Mouse (Mus musculus) CH12.LX (cell line): ENCODE measurements around the gene Laptm4a. TPM values are rescaled to one million over a fixed set of nuclear protein-coding genes. Genes with fewer than 3 reads are reported as not detected.

Source experiments
- DNase-seq: peaks from one replicate; pipeline ENCODE4 v3.0.0-alpha.2; 2013; ENCODE audit errors: extremely low read depth
- H3K27ac ChIP-seq: 2 replicates; pipeline ENCODE4 v1.5.1; 2012; ENCODE audit warnings: low read depth, mild to moderate bottlenecking, control low read depth, moderate library complexity; ENCODE audit not compliant: insufficient read depth
- H3K27me3 ChIP-seq: replicated peaks from 2 replicates; pipeline ENCODE3; 2012; ENCODE audit warnings: inconsistent platforms
- H3K36me3 ChIP-seq, 2 experiments: replicated peaks in 1 of 2; 2 replicates each; pipeline versions ENCODE3 to v1.6.1; 2012; ENCODE audit warnings: inconsistent platforms in 1 of 2, low read length in 1 of 2, mild to moderate bottlenecking in 1 of 2, mixed read lengths in 1 of 2, moderate library complexity in 1 of 2; ENCODE audit not compliant: control insufficient read depth in 1 of 2, insufficient read depth in 1 of 2
- H3K4me1 ChIP-seq, 2 experiments: 2 replicates each; pipeline ENCODE4 v1.6.1; 2012; ENCODE audit warnings: inconsistent platforms in 1 of 2, moderate library complexity in 1 of 2; ENCODE audit not compliant: insufficient read depth in 2 of 2, control insufficient read depth in 1 of 2
- H3K4me2 ChIP-seq: 2 replicates; pipeline ENCODE4 v1.6.1; 2012; ENCODE audit warnings: low read depth, mild to moderate bottlenecking, control low read depth; ENCODE audit not compliant: poor library complexity, insufficient read depth, severe bottlenecking
- H3K4me3 ChIP-seq, 3 experiments: fragments of 150-350 bp in 1 of 3; sonication (generic) in 1 of 3; replicated peaks in 1 of 3; 2 replicates each; pipeline versions ENCODE3 to v1.5.1; 2011 to 2012; ENCODE audit warnings: low read depth in 2 of 3, low read length in 2 of 3, mild to moderate bottlenecking in 2 of 3, moderate library complexity in 2 of 3, control low read depth in 1 of 3, improper control_type of control experiment in 1 of 3, inconsistent platforms in 1 of 3, mixed read lengths in 1 of 3; ENCODE audit not compliant: poor library complexity in 1 of 3
- H3K79me2 ChIP-seq: replicated peaks from 2 replicates; pipeline ENCODE4 v1.6.1; 2012; ENCODE audit warnings: mild to moderate bottlenecking, moderate library complexity; ENCODE audit not compliant: control insufficient read depth, poor library complexity, insufficient read depth, severe bottlenecking; ENCODE audit errors: extremely low read depth
- H3K9ac ChIP-seq: 2 replicates; pipeline ENCODE4 v1.6.1; 2012; ENCODE audit warnings: low read depth, mild to moderate bottlenecking, control low read depth, moderate library complexity; ENCODE audit not compliant: insufficient read depth
- H3K9me3 ChIP-seq: replicated peaks from 2 replicates; pipeline ENCODE3; 2012; ENCODE audit warnings: low read length, inconsistent platforms, mixed read lengths
- BHLHE40 ChIP-seq: IDR thresholded peaks from 2 replicates; pipeline ENCODE4 v1.6.1; 2011; ENCODE audit warnings: mild to moderate bottlenecking, low read depth, low read length, improper control_type of control experiment
- CHD1 ChIP-seq: IDR thresholded peaks from 2 replicates; pipeline ENCODE4 v1.6.1; 2012; ENCODE audit warnings: low read depth, low read length, improper control_type of control experiment, inconsistent platforms
- ELF1 ChIP-seq: IDR thresholded peaks from 2 replicates; pipeline ENCODE4 v1.6.1; 2014; ENCODE audit warnings: low read depth, mild to moderate bottlenecking, inconsistent platforms, low read length, improper control_type of control experiment
- EP300 ChIP-seq: IDR thresholded peaks from 2 replicates; pipeline ENCODE4 v1.6.1; 2011; ENCODE audit warnings: low read length, improper control_type of control experiment
- ETS1 ChIP-seq: conservative IDR thresholded peaks from 2 replicates; pipeline ENCODE4 v1.6.1; 2012; ENCODE audit warnings: low read depth, mild to moderate bottlenecking, inconsistent platforms, low read length, improper control_type of control experiment, moderate library complexity
- HCFC1 ChIP-seq: IDR thresholded peaks from 2 replicates; pipeline ENCODE4 v1.6.1; 2012; ENCODE audit warnings: low read depth, mild to moderate bottlenecking, inconsistent platforms, low read length, improper control_type of control experiment
- IRF4 ChIP-seq: IDR thresholded peaks from 2 replicates; pipeline ENCODE4 v1.6.1; 2014; ENCODE audit warnings: low read depth, mild to moderate bottlenecking, inconsistent platforms, low read length, improper control_type of control experiment
- JUN ChIP-seq: IDR thresholded peaks from 2 replicates; pipeline ENCODE4 v1.6.1; 2011; ENCODE audit warnings: low read depth, mild to moderate bottlenecking, low read length, improper control_type of control experiment, moderate library complexity; ENCODE audit not compliant: insufficient read depth
- JUND ChIP-seq: conservative IDR thresholded peaks from 2 replicates; pipeline ENCODE4 v1.6.1; 2011; ENCODE audit warnings: low read depth, low read length, improper control_type of control experiment
- MAX ChIP-seq: IDR thresholded peaks from 2 replicates; pipeline ENCODE4 v1.6.1; 2011; ENCODE audit warnings: low read length, improper control_type of control experiment
- MEF2A ChIP-seq: IDR thresholded peaks from 2 replicates; pipeline ENCODE4 v1.6.1; 2014; ENCODE audit warnings: low read depth, mild to moderate bottlenecking, inconsistent platforms, low read length, improper control_type of control experiment, borderline replicate concordance
- MXI1 ChIP-seq: IDR thresholded peaks from 2 replicates; pipeline ENCODE4 v1.6.1; 2011; ENCODE audit warnings: mild to moderate bottlenecking, low read depth, low read length, improper control_type of control experiment
- NELFE ChIP-seq: IDR thresholded peaks from 2 replicates; pipeline ENCODE4 v1.6.1; 2011; ENCODE audit warnings: low read depth, low read length, improper control_type of control experiment
- PAX5 ChIP-seq: IDR thresholded peaks from 2 replicates; pipeline ENCODE4 v1.6.1; 2012; ENCODE audit warnings: low read length, inconsistent platforms, mixed read lengths
- RAD21 ChIP-seq: IDR thresholded peaks from 2 replicates; pipeline ENCODE4 v1.6.1; 2011; ENCODE audit warnings: low read depth, mild to moderate bottlenecking, low read length, improper control_type of control experiment, moderate library complexity
- RCOR1 ChIP-seq: conservative IDR thresholded peaks from 2 replicates; pipeline ENCODE4 v1.6.1; 2012; ENCODE audit warnings: low read depth, mild to moderate bottlenecking, inconsistent platforms, low read length, improper control_type of control experiment
- SIN3A ChIP-seq: IDR thresholded peaks from 2 replicates; pipeline ENCODE4 v1.6.1; 2012; ENCODE audit warnings: low read length, improper control_type of control experiment, inconsistent platforms
- SMC3 ChIP-seq: IDR thresholded peaks from 2 replicates; pipeline ENCODE4 v1.6.1; 2011; ENCODE audit warnings: low read depth, low read length, improper control_type of control experiment
- TBP ChIP-seq: conservative IDR thresholded peaks from 2 replicates; pipeline ENCODE4 v1.6.1; 2011; ENCODE audit warnings: low read depth, low read length, improper control_type of control experiment
- USF1 ChIP-seq: IDR thresholded peaks from 2 replicates; pipeline ENCODE4 v1.6.1; 2014; ENCODE audit warnings: low read depth, mild to moderate bottlenecking, inconsistent platforms, low read length, improper control_type of control experiment
- USF2 ChIP-seq: conservative IDR thresholded peaks from 2 replicates; pipeline ENCODE4 v1.6.1; 2011; ENCODE audit warnings: low read depth, low read length, improper control_type of control experiment
- ZKSCAN1 ChIP-seq: IDR thresholded peaks from 2 replicates; pipeline ENCODE4 v1.6.1; 2012; ENCODE audit warnings: low read depth, inconsistent platforms, low read length, improper control_type of control experiment, borderline replicate concordance
- ZNF384 ChIP-seq: IDR thresholded peaks from 2 replicates; pipeline ENCODE4 v1.6.1; 2012; ENCODE audit warnings: low read depth, low read length, improper control_type of control experiment, inconsistent platforms
- dilution Hi-C: fragments of 300-500 bp; cut with MboI; formaldehyde crosslinking; loops from 2 replicates; pipeline ENCODE4 v1.14.3; 2020; ENCODE audit warnings: low sequenced_read_pairs; ENCODE audit not compliant: extremely low pct_unique_long_range_greater_than_20kb, extremely low pct_ligation_motif_present
- in situ Hi-C: fragments of 300-500 bp; cut with MboI; formaldehyde crosslinking; loops from 3 replicates; pipeline ENCODE4 v1.14.3; 2019; ENCODE audit warnings: low sequenced_read_pairs, low pct_ligation_motif_present, low pct_unique_long_range_greater_than_20kb, mixed read lengths
- polyA plus RNA-seq: library from polyadenylated mRNA; unstranded; fragments of >175 nt; gene quantifications from 2 replicates; pipeline ENCODE4 v1.2.1, GENCODE M21; 2012; ENCODE audit warnings: low read depth; ENCODE audit not compliant: insufficient read length
- total RNA-seq, 2 experiments: library from RNA; depleted of rRNA; stranded (reverse); fragments of 300-350 nt in 1 of 2; fragments of >200 nt in 1 of 2; gene quantifications; 2 replicates each; pipeline ENCODE4 v1.2.3; 2012 to 2014

The Laptm4a gene
- total and polyA plus RNA-seq, 3 experiments: 48.3 to 73.8 (median 64.5) TPM

DNA sequence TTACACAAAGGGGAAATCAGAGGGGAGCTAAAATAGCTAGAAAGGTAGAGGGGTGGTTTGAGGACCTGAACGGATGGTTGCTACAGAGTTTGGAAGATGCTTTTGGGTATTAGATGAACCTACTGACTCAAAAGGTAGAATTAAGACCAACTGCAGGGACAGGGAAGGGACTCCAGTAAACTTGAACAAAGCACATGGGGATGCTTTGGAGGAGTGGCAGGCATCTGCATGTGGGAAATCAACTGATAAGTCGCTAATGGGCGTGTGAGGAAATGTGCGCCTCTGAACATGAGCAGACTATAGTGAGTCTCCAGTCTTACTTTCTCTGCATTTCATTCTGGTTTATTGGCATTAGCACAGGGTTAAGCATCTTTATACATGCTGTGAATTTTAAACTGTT lies 9.6 kb downstream of the Laptm4a start:
- Histone ChIP-seq H3K27me3 (no peaks in the 10 kb centered on the region), H3K4me3 (no peak overlapping the region), H3K79me2 (peaks cover 62% of the 10 kb centered on the region), H3K27ac (no peak overlapping the region), H3K36me3 (peaks cover 27 to 68% of the 10 kb centered on the region in 2 experiments), H3K4me1 (peaks cover 4 to 56% of the 10 kb centered on the region in 2 experiments), H3K9ac (no peak overlapping the region), H3K4me2 (no peak overlapping the region), H3K9me3 (no peaks in the 10 kb centered on the region)
- no peak for TF ChIP-seq JUND
- no peak for TF ChIP-seq HCFC1
- TF ChIP-seq NELFE: no peak
- no peak for TF ChIP-seq TBP
- no peak for TF ChIP-seq SIN3A
- TF ChIP-seq MEF2A: no peak
- TF ChIP-seq CHD1: no peak
- TF ChIP-seq BHLHE40: no peak
- TF ChIP-seq RCOR1: no peak
- in situ Hi-C loops: no loop called here
- dilution Hi-C loops: no loop called here
- DNase-seq: no peak

DNA sequence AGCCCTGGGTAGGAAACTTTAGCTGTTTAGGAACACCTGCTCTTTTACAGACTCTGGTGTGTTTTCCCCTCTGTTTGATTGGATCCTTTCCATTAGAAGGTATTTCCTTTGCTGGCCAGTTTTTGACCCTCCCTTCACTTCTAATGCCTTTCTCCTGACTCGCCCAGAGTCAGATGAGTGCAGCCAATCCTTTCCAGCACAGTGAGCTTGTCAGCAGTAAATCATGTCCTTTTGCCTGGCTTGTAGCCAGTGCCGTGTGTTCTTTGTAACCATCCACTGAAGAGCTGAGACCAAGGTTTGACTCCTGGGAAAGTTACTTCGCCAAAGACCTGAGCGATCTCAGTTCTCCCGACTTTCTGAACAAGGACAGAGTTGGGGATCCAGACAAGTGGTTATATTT lies 13.9 kb downstream of the Laptm4a start:
- no peak for DNase-seq
- H3K4me1 ChIP-seq: peaks cover 6 to 26% of the 10 kb centered on the region in 2 experiments
- TF ChIP-seq USF2 (no peak), ETS1 (no peak), USF1 (no peak), SMC3 (no peak), ZKSCAN1 (no peak), ELF1 (no peak), ZNF384 (no peak), PAX5 (no peak), JUN (no peak), RAD21 (no peak), MXI1 (no peak), MAX (no peak), TBP (no peak), HCFC1 (no peak), EP300 (no peak), IRF4 (no peak)
- no peaks in the 10 kb centered on the region for H3K9me3 ChIP-seq
- H3K4me3 ChIP-seq: no peak overlapping the region
- dilution Hi-C loops: no loop called here
- in situ Hi-C loops: no loop called here
- H3K27ac ChIP-seq: no peak overlapping the region
- peaks cover 52 to 82% of the 10 kb centered on the region in 2 experiments for H3K36me3 ChIP-seq
- H3K79me2 ChIP-seq: peaks cover 21% of the 10 kb centered on the region
- no peaks in the 10 kb centered on the region for H3K27me3 ChIP-seq
- H3K4me2 ChIP-seq: no peak overlapping the region
- no peak overlapping the region for H3K9ac ChIP-seq
